Mouse (Mus musculus) brown adipose tissue, adult 24 weeks (tissue): ENCODE measurements around the gene Nr2f6. TPM values are rescaled to one million over a fixed set of nuclear protein-coding genes. Genes with fewer than 3 reads are reported as not detected.
A peak's percentile ranks its signal among the peaks of the same experiment; 100 is the strongest.

Experiments
- H3K27ac ChIP-seq: fragments of 200-500 bp; replicated peaks from 2 replicates; pipeline ENCODE4 v1.5.1; 2012; ENCODE audit warnings: low read depth, mild to moderate bottlenecking, low read length
- H3K4me1 ChIP-seq: fragments of 200-500 bp; 2 replicates; pipeline ENCODE4 v1.6.1; 2012; ENCODE audit warnings: low read length, mixed read lengths; ENCODE audit not compliant: control insufficient read depth, insufficient read depth, insufficient read length
- H3K4me3 ChIP-seq: fragments of 200-500 bp; 2 replicates; pipeline ENCODE4 v1.5.1; 2012; ENCODE audit warnings: low read depth, mild to moderate bottlenecking, low read length, moderate library complexity; ENCODE audit not compliant: insufficient read depth
- polyA plus RNA-seq: library from polyadenylated mRNA; stranded (reverse); fragments of >200 nt; gene quantifications from 2 replicates; pipeline ENCODE4 v1.2.4, GENCODE M21; 2012; ENCODE audit not compliant: missing spikeins, insufficient read depth, insufficient read length

Nr2f6 gene
- polyA plus RNA-seq, 1 experiment, result 43.4 TPM

DNA sequence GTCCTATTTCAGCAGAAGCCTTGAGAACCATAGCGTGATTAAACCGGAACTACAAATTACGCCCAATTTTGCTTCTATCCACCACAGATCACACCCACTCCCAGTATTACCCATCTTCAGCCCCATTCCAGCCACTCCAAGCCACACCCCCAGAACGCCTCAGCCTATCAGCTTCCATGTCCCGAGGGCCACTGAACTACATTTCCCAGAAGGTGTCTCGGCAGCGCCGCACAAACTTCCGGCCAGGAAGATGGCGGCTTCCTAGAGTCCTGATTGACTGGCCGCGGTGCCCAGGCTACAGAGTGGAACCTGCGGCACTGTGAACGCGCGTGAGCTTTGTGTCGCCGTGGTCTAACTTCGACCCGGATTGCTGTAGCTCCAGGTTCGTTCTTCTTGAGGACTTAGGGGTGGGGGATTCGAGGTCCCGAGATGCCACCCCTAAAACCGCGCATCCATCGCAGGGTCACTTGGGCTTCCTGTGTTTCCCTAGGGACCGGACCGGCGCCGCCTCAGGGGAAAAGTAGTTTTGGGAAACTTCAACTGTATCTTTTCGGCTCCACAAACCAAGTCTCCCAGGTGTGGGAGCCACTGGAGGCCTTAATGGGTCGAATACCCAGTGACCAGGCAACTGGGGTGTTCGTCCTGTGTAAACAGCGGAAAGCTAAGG, 15.0 kb upstream of the Nr2f6 start, which contains the start of gene Babam1:
TSS of gene Babam1 (plus strand) at position 223 of the 667 bp plus-strand sequence.
- Histone ChIP-seq H3K27ac (peak within 1 kb of the TSS; percentile 97), H3K4me1 (peaks cover 8% of the 10 kb centered on the region), H3K4me3 (peak within 1 kb of the TSS; percentile 78)

DNA sequence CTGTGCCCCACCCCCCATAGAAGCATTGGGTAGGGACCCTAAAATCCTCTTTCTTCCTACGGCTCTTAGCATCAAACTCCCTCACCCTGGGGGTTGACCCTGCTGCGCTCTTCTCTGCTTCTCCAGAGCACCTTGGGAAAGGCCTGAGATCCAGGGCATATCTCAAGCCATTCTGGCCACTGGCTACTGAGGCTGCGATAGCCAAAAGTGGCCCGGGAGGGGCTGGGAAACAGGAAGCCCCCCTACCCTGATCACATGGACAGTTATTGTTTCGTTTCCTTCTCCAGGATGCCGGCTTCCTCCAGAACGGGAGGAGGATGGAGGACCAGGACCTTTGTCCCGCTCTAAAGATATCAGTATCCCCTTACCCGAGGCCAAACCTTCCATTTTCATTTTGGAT, 13.9 kb upstream of the Nr2f6 start, which contains the start of gene Ushbp1:
TSS of gene Ushbp1 (minus strand) at position 174 of the 400 bp plus-strand sequence.
- Histone ChIP-seq H3K4me1 (peaks cover 8% of the 10 kb centered on the region), H3K27ac (peak within 1 kb of the TSS; percentile 100), H3K4me3 (peak within 1 kb of the TSS; percentile 72)

DNA sequence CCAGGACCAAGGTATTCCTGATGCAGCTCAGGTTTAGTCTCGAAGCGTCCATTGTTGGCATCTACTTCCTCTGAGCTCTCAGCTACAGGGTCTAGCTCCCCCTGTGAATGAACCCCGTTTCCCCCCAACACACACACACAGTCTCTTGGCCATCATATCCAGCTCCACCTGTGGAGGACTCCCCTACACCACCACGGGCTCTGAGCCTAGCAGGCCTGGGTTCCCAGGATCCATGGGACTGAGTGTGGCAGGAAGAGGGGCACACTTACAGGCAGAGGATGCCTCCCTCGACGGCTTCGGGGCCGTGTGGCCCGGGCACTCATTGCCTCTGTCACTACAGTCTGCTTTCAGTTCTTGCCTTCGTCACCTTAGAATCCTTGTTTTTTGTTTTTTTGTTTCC, 13.3 kb upstream of the Nr2f6 start:
- H3K4me3 ChIP-seq, result peak overlapping the region; percentile 72
- peak overlapping the region; percentile 100 for H3K27ac ChIP-seq
- H3K4me1 ChIP-seq, result peaks cover 8% of the 10 kb centered on the region

DNA sequence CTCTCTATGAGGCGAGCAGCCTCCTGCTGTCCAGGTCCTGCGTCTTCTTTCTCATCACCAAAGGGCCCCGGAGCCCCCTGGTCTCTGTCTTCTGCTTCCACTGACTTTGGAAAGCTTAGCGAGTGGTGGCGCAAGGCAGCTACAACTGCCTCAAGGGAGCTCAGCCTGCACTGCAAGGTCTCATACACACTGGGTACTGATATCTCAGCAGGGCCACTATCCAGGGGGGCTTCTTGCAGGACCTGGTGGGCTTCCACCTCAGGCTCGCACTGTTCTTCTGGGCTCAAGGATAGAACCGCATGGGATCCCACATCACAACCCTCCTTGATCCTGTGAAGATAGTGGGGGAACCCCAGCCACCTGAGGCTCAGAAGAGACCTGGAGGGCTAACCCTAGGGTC, 12.7 kb upstream of the Nr2f6 start:
- H3K4me3 ChIP-seq, result peak overlapping the region; percentile 72
- H3K27ac ChIP-seq, result peak overlapping the region; percentile 100
- peaks cover 8% of the 10 kb centered on the region for H3K4me1 ChIP-seq

DNA sequence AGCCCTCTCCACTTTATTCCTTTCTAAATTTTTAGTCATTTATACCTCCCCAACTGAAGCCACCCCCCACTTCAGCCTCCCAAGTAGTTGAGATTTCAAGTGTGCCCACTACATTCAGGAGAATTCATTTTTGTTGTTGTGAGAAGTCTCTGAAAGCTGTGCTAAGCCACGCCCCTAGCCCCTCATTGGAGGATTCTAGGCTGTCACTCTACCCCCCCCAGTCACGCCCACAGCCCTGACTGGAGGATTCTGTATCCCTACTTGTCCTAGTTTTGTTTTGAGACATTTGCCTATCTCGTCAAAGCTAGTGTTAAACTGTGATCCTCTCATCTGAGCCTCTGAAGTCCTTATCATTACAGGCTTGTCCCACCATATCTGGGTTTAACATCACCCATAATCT, 11.1 kb upstream of the Nr2f6 start:
- H3K4me3 ChIP-seq, result peak overlapping the region; percentile 72
- H3K27ac ChIP-seq, result peak overlapping the region; percentile 32

DNA sequence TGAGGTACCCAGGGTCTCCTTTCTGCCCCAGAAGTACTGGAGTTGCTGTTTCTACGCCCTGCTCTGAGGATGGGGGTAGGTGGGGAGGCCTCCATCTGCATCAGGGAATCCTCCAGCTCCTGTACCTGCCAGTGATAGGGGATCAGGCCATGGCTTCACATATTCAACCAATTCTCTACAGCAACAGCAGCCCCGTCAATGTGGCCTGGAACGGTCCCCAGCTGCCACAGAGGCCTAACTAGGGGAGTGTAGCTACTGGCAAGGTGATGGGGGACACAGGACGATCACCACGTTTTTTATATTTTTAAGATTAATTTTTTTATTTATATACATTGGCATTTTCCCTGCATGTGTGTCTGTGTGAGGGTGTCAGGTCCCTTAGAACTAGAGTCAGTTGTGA, 10.6 kb upstream of the Nr2f6 start:
- Histone ChIP-seq H3K27ac (no peak overlapping the region), H3K4me3 (no peak overlapping the region), H3K4me1 (peaks cover 6% of the 10 kb centered on the region)

More for the DNA sequence above, 11.1 kb upstream of the Nr2f6 start:
- H3K4me1 ChIP-seq, result peaks cover 11% of the 10 kb centered on the region

DNA sequence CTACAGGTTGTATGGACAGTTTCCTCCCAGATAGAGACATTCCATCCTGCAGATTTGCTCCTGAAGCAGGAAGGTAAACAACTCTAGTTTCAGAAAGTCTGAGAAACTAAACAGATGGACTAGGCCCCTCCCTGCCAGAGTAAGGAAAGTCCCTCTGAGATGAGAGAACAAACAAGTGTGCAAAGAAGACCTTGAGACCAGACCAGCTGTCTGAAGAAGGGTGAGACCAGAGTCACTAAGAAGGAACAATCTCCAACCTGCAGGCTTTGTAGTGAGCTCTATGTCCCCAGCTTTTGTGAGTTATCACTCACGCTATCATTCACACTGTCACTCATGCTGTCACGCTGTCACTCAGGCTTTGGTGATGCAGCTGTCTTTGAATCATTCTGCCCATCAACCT, 9.9 kb upstream of the Nr2f6 start:
- H3K4me1 ChIP-seq, result peaks cover 3% of the 10 kb centered on the region; the same call in 1 of the 2 replicates
- H3K27ac ChIP-seq, result 0 out of 2 replicates have a peak overlapping the region, but pooled peaks have one; percentile 6
- H3K4me3 ChIP-seq, result no peak overlapping the region

DNA sequence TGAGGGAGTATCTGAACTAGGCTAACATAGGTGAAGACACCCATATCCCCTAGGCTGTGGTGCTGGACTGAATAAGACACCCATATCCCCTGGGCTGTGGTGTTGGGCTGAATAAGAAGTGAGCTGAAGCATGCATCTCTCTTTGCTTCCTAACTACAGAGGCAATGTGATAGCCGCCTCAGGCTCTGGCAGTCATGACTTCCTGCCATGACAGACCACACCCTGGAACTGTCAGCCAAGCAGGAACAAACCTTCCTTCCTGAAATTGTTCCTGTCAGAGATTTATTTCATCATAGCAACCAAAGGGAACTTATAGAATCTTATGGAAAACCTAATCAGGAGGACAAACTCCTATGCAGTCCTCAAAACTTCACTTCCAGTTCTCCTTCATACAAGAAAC, 6.5 kb upstream of the Nr2f6 start:
- H3K4me1 ChIP-seq, result peaks cover 10% of the 10 kb centered on the region; the same call in 1 of the 2 replicates
- peak overlapping the region; percentile 89 for H3K27ac ChIP-seq
- no peak overlapping the region for H3K4me3 ChIP-seq

DNA sequence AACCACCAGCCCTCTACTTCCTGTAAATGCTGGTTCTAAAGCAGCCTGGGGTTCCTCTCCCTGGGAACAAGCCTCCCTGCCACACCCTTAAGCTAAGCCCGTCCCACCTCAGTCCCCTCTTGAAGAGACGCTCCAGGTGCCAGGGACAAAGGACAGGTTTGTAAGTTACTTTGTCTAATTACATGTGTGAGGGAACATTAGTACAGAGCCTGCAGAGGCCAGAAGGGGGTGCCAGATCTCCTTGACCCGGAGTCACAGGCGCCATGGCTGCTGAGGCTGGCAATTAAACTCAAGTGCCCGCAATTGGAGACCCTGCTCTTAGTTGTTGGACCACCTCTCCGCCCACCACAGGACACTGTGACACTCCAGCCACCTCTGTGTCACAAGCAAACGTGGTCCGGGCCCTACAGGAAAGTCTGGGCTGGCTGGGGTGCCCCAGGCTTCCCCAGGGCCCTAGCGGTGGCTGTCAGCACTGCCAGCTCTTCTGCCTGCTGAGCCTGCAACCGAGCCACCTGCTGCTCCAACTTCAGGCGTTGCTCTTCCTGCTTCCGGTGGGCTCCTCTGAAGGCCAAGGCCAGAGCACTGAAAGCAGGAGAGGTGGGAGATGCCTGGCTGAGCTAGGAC, 3.6 kb upstream of the Nr2f6 start:
- H3K4me1 ChIP-seq, result peaks cover 12% of the 10 kb centered on the region; the same call in 1 of the 2 replicates
- no peak overlapping the region for H3K4me3 ChIP-seq
- H3K27ac ChIP-seq, result no peak overlapping the region

DNA sequence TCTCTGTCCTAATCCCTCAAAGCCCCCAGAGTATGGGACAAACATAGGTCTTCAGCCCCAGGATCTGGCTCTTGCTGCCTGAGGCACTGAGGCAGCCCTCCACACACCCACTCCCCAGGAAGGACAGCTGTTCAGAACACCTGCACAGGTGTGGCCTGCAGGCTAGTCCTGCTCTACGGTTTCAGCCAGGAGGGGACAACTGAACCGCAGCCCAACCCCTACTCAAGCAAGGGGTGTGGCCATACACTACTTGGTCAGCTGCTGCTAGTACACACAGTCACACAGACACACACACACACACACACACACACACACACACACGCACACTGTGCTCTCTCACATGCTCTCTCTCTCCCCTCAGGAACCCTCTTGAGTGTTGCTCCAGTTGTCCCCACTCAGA, 2.1 kb upstream of the Nr2f6 start:
- H3K4me3 ChIP-seq, result no peak overlapping the region
- H3K4me1 ChIP-seq, result peaks cover 21% of the 10 kb centered on the region
- H3K27ac ChIP-seq, result peak overlapping the region; percentile 84

DNA sequence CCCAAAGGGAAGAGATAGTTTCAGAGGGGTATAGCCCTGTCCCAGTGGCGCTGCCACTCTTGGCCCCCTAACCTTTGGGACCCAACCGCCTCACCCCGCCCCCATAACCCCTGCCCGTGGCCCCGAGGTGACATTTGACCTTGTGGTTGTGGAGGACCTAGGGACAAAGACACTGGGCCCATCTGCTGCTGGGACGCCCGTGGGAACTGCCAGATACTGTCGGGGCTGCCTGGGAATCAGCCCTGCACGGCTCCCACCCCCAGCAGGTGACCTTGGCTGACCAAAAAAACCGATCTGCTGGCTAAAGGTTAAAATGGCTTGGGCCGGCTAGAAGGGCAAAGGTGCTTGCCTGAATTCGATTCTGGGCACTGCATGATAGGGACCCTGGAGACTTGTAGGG, 1.6 kb upstream of the Nr2f6 start:
- peak overlapping the region; percentile 84 for H3K27ac ChIP-seq
- H3K4me1 ChIP-seq, result peaks cover 22% of the 10 kb centered on the region
- H3K4me3 ChIP-seq, result no peak overlapping the region

DNA sequence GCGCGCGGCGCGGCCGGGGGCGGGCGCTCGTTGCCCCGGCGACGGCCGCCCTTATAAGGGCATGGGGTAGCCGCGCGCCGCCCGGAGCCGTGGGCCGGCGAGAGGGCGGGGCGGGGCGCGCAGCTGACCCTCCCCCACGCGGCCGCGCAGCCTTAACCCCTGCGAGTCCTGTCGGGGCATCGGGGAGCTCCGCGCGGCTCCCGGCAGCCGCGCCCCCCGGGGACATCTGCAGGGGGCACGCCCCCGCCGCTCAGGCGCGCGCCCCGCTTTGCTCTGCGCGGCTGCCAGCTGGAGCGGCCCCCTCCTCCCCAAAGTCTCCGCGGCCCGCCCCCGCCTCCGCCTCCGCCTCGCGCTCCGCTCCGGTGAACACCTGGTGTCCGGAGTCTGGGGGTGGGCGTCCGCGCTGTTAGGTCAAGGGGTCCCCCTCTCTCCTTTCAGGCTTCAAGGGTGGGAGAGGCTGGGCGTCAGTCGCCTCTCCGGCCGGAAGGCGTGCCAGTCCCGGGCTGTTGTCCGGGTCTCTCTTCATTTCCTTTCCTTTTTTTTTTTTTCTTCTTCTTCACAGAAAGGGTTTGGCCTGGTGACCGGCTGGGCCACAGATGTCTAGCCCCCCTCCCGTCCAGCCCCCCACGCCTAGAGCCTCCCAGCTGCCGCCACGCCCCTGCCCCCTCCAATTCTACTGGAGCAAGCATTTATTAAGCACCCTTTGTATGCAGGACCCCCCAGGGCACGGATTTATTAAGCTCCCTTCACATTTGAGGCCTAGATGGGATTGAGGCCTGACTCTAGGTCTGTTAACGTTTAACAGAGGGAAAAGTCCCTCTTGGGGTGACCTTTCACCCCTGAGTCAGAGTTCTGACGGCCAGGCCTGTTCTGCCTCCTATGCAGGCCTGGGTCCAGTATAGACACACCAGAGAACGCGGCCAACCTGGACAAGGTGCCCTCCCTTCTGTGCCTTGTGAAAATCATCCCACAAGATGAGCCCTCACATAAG, 506 bp upstream of the Nr2f6 start:
- Histone ChIP-seq H3K4me1 (peaks cover 24% of the 10 kb centered on the region), H3K4me3 (peak overlapping the region; percentile 82), H3K27ac (peak overlapping the region; percentile 84)

DNA sequence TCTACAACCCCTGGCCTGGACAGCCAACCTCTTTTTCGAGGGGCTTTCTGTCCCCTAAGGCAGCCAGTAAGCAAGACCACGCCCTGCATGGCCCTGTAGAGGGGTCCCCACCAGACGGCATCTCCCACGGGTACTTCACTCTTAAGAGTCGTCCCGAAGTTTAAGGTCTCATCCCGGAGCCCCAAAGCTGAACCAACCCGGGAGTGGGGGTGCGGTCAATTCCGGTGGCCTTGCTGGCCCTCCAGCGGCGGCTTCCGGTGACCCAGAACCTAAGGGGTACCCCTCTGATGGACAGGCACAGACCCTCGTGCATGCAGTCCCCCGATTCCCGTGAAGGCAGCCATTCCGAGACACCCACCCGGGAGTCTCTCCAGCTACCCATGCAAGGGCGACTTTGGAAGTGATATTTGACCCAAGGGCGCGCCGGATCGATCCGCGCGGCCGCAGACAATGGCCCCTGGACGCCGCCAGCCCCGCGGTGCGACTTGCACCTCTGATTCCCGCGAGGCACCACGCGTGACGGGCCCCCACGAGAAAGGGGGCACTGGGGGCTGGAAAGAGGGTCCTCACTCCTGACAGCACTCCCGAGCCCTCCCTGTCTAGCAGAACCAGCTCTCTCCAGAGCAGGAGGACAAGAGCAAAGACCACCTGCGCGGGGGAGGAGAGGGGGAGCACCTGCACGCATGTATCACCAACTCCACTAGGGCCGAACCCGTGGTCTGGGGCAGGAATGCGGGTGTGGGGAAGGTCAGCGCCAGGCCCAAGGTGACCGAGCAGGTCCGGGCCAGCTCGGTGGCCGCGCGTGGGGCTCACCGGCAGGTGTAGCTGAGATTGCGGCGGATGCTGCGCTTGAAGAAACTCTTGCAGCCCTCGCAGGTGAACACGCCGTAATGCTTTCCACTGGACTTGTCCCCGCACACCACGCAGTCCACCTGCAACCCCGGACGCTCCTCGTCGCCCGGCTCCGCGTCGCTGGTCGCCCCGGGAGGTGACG, 1.3 kb downstream of the Nr2f6 start:
- Histone ChIP-seq H3K27ac (peak overlapping the region; percentile 86), H3K4me1 (peaks cover 27% of the 10 kb centered on the region)

DNA sequence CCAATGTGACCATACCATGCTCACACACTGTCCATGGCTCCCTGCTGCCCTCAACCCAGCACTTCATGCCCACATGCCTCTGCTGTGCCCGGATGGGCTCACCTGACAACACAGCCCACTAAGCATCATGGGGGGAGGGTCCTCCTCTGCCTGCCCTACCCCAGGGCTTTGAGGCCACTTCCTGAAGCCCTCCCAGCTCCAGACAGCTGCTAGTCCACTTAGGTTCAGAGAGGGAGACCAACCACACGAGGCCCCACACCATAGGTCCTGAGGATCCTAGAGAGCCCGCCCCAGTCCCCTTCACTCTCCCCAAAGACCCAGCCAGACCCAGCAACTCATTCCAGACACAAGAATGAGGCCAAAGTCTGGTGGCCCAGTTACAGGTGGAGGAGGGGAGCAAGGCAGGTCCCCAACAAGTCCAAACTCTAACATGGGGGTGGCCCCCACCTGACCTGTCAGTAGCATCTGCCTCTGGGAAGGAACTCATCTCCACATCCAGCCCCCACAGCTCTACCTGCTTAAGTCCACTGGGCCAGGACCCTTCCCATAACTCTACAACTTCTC, 2.2 kb downstream of the Nr2f6 start:
- peaks cover 29% of the 10 kb centered on the region for H3K4me1 ChIP-seq
- no peak overlapping the region for H3K27ac ChIP-seq

More for the DNA sequence above, 1.3 kb downstream of the Nr2f6 start:
- peak overlapping the region; percentile 93 for H3K4me3 ChIP-seq

More for the DNA sequence above, 2.2 kb downstream of the Nr2f6 start:
- H3K4me3 ChIP-seq, result peak overlapping the region; percentile 93
